Mouse (Mus musculus) liver, adult 2 months (tissue): ENCODE results near the gene Nelfe.

Source experiments
- CTCF ChIP-seq: fragments of 200-500 bp; IDR thresholded peaks from 2 replicates; pipeline ENCODE4 v1.5.1; 2011; ENCODE audit warnings: low read depth, low read length, control low read depth
- POLR2A ChIP-seq: fragments of 200-500 bp; IDR thresholded peaks from 2 replicates; pipeline ENCODE4 v1.6.1; 2011; ENCODE audit warnings: low read length, control low read depth; ENCODE audit not compliant: insufficient read depth; ENCODE audit errors: extremely low read depth

- no peak for TF ChIP-seq CTCF
- no peak for TF ChIP-seq POLR2A
Observed at GRCm38 (mm10) chr17:34862416-34863081, 12.4 kb downstream of the Nelfe start, which contains the start of gene Cfb.
